Mouse (Mus musculus): Measurements from ENCODE around the gene Tshz2.

DNA sequence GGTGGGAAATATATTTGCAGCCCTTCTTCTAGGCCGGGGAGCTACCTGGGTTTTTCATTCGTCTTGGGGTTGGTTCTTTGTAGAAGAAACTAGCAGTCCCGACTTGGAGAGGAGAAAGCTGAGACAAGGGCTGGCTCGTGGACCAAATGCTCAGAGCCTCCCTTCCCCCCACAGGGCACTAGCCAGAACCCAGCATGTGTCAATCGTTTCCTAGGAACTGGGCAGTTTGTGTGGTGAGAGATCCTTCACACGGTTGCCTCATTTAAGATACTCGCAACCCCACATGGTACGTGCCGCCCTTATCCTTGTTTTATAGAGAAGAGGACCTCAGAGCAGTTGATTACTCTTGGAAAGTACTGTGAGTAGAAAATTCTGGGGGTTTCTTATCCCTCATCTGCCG lies 208.6 kb downstream of the Tshz2 start:
- no peak for TF ChIP-seq CTCF (IDR thresholded peaks at IDR 0.05; ENCODE audit: borderline replicate concordance, extremely low read depth, insufficient read depth, insufficient read length)
- TF ChIP-seq POLR2A (IDR thresholded peaks at IDR 0.05; ENCODE audit: borderline replicate concordance, extremely low read depth, insufficient read depth, insufficient read length, poor library complexity, severe bottlenecking), result no peak
